Mouse (Mus musculus): ENCODE data around the gene Snd1. TPM values are rescaled to one million over a fixed set of nuclear protein-coding genes. Genes with fewer than 3 reads are reported as not detected.

Gene Snd1
- total RNA-seq, 2 experiments from 2014 or later, result 110 to 112 TPM

- no peak for TF ChIP-seq CTCF (conservative IDR thresholded peaks at IDR 0.05)
- Histone ChIP-seq H3K27ac (peak overlapping the region; percentile 14; the same call in 1 of the 2 replicates), H3K4me3 (no peak overlapping the region)
- DNase-seq (ENCODE audit: low spot score in 2 of 2), result no peak
These were observed 308.2 kb downstream of the Snd1 start for GRCm38 (mm10) chr6:28783082-28783647.

- no peak for TF ChIP-seq CTCF (conservative IDR thresholded peaks at IDR 0.05)
- H3K4me3 ChIP-seq, result no peak overlapping the region
- DNase-seq (ENCODE audit: low spot score in 2 of 2), result no peak
- no peak overlapping the region for H3K27ac ChIP-seq
These were observed 309.0 kb downstream of the Snd1 start for GRCm38 (mm10) chr6:28783953-28784352.

GRCm38 (mm10) chr6:28785770-28786169, 310.8 kb downstream of the Snd1 start:
- DNase-seq (ENCODE audit: low spot score in 2 of 2), result no peak
- no peak for TF ChIP-seq CTCF (conservative IDR thresholded peaks at IDR 0.05)
- Histone ChIP-seq H3K27ac (0 out of 2 replicates have a peak overlapping the region, but pooled peaks have one; percentile 28), H3K4me3 (no peak overlapping the region)

- H3K27ac ChIP-seq, result peak overlapping the region; percentile 78
- no peak for DNase-seq (ENCODE audit: low spot score in 2 of 2)
- H3K4me3 ChIP-seq, result no peak overlapping the region
- no peak for TF ChIP-seq CTCF (conservative IDR thresholded peaks at IDR 0.05)
These were observed 312.2 kb downstream of the Snd1 start for GRCm38 (mm10) chr6:28787133-28787532.

GRCm38 (mm10) chr6:28789685-28790084, 314.7 kb downstream of the Snd1 start:
- Histone ChIP-seq H3K27ac (peak overlapping the region; percentile 54), H3K4me3 (no peak overlapping the region)
- DNase-seq (ENCODE audit: low spot score in 2 of 2), result no peak
- no peak for TF ChIP-seq CTCF (conservative IDR thresholded peaks at IDR 0.05)

- peak overlapping the region; percentile 54 for H3K27ac ChIP-seq
- TF ChIP-seq CTCF (conservative IDR thresholded peaks at IDR 0.05), result no peak
- no peak for DNase-seq (ENCODE audit: low spot score in 2 of 2)
- no peak overlapping the region for H3K4me3 ChIP-seq
These were observed 316.2 kb downstream of the Snd1 start for GRCm38 (mm10) chr6:28791183-28791582.

- no peak for TF ChIP-seq CTCF (conservative IDR thresholded peaks at IDR 0.05)
- DNase-seq (ENCODE audit: low spot score in 2 of 2), result no peak
- Histone ChIP-seq H3K27ac (peak overlapping the region; percentile 54; the same call in 1 of the 2 replicates), H3K4me3 (no peak overlapping the region)
These were observed 316.9 kb downstream of the Snd1 start for GRCm38 (mm10) chr6:28791809-28792208.

GRCm38 (mm10) chr6:28795380-28795779, 320.4 kb downstream of the Snd1 start:
- no peak overlapping the region for H3K4me3 ChIP-seq
- no peak for DNase-seq (ENCODE audit: low spot score in 2 of 2)
- peak overlapping the region; percentile 75 for H3K27ac ChIP-seq
- TF ChIP-seq CTCF (conservative IDR thresholded peaks at IDR 0.05), result no peak

- no peak for TF ChIP-seq CTCF (conservative IDR thresholded peaks at IDR 0.05)
- DNase-seq (ENCODE audit: low spot score in 2 of 2), result no peak
- peak overlapping the region; percentile 75 for H3K27ac ChIP-seq
- no peak overlapping the region for H3K4me3 ChIP-seq
These were observed 321.0 kb downstream of the Snd1 start for GRCm38 (mm10) chr6:28795792-28796515.

- peak overlapping the region; percentile 79; the same call in 1 of the 2 replicates for H3K27ac ChIP-seq
- TF ChIP-seq CTCF (conservative IDR thresholded peaks at IDR 0.05), result no peak
- no peak for DNase-seq (ENCODE audit: low spot score in 2 of 2)
These were observed 324.9 kb downstream of the Snd1 start for GRCm38 (mm10) chr6:28799818-28800217.

GRCm38 (mm10) chr6:28800976-28801375, 326.0 kb downstream of the Snd1 start:
- H3K4me3 ChIP-seq, result no peak overlapping the region
- TF ChIP-seq CTCF (conservative IDR thresholded peaks at IDR 0.05), result no peak
- peak; percentile 48 to 74 for DNase-seq (ENCODE audit: low spot score in 2 of 2)
- H3K27ac ChIP-seq, result peak overlapping the region; percentile 79

More at GRCm38 (mm10) chr6:28799818-28800217, 324.9 kb downstream of the Snd1 start:
- H3K4me3 ChIP-seq, result no peak overlapping the region

- peak overlapping the region; percentile 74 for H3K27ac ChIP-seq
- no peak overlapping the region for H3K4me3 ChIP-seq
- no peak for TF ChIP-seq CTCF (conservative IDR thresholded peaks at IDR 0.05)
- DNase-seq (ENCODE audit: low spot score in 2 of 2), result no peak
These were observed 328.8 kb downstream of the Snd1 start for GRCm38 (mm10) chr6:28803678-28804279.

- no peak for DNase-seq (ENCODE audit: low spot score in 2 of 2)
- TF ChIP-seq CTCF (conservative IDR thresholded peaks at IDR 0.05), result no peak
- H3K27ac ChIP-seq, result peak overlapping the region; percentile 74
- H3K4me3 ChIP-seq, result no peak overlapping the region
These were observed 329.8 kb downstream of the Snd1 start for GRCm38 (mm10) chr6:28804751-28805150.
